Mouse (Mus musculus): ENCODE measurements around the gene Tifa. TPM values are rescaled to one million over a fixed set of nuclear protein-coding genes. Genes with fewer than 3 reads are reported as not detected.

The Tifa gene
- polyA plus RNA-seq, 1 experiment from 2014 or later = 3.9 TPM

DNA sequence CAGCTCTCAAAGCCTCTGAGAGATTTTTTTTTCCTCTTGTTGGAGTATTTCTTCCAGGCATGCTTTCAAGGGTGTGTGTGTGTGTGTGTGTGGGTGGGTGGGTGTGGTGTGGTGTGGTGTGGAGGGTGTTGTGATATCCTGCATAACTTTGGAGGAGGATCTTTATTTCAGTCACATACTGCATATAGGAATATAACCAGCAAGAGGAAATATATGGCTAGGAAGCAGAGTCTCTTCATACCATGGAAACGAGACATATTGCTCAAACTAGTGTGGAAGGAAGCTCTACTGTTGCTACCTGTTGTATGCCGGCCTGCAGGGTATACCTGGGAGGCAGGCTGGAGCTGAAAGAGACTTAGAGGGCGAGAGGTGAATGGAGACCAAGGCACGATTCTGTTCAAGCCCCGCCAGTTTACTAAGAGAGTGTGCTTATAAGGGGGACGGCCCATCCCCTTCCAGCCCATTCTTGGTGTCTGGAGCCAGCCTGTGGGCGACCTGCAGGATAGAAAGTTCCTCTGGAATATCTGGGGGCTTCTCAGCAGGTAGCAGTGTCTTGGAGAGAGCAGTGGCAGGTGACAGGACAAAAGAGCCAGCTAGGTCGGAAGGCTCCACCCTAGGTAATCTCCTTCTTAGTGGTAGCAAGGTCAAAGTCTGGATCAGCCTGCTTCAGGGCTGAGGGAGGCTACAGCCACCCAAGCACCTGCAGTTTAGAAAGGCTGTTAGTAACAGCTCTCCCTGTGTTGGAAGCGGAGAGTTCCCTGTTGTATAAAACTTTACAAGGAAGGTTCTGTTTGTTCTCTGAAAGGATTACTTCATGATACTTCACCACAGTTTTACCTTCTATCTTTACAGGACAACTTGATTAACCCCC is 61.4 kb downstream of the Tifa start:
- no peaks in the 10 kb centered on the region for H3K36me3 ChIP-seq
- peaks cover 6% of the 10 kb centered on the region; the same call in 1 of the 2 replicates for H3K4me1 ChIP-seq
- no peak overlapping the region for H3K4me2 ChIP-seq (replicated peaks)
- no peak overlapping the region for H3K4me3 ChIP-seq
- H3K27me3 ChIP-seq = no peaks in the 10 kb centered on the region
- H3K9me3 ChIP-seq = no peaks in the 10 kb centered on the region
- no peak overlapping the region for H3K9ac ChIP-seq
- H3K27ac ChIP-seq = no peak overlapping the region
- ATAC-seq (ENCODE audit: insufficient number of reproducible peaks, insufficient read depth, low FRiP score, low TSS enrichment) = no peak
- WGBS = 56% methylated on average over 9 of the region's 9 CpGs

- Histone ChIP-seq H3K4me1 (peaks cover 6% of the 10 kb centered on the region; the same call in 1 of the 2 replicates), H3K9me3 (no peaks in the 10 kb centered on the region), H3K4me3 (no peak overlapping the region), H3K27ac (no peak overlapping the region), H3K27me3 (no peaks in the 10 kb centered on the region), H3K36me3 (no peaks in the 10 kb centered on the region), H3K9ac (no peak overlapping the region), H3K4me2 (replicated peaks) (no peak overlapping the region)
- ATAC-seq (ENCODE audit: insufficient number of reproducible peaks, insufficient read depth, low FRiP score, low TSS enrichment) = no peak
- WGBS = 78% methylated on average over 9 of the region's 9 CpGs
These were observed 63.1 kb downstream of the Tifa start for GRCm38 (mm10) chr3:127852722-127853121.

DNA sequence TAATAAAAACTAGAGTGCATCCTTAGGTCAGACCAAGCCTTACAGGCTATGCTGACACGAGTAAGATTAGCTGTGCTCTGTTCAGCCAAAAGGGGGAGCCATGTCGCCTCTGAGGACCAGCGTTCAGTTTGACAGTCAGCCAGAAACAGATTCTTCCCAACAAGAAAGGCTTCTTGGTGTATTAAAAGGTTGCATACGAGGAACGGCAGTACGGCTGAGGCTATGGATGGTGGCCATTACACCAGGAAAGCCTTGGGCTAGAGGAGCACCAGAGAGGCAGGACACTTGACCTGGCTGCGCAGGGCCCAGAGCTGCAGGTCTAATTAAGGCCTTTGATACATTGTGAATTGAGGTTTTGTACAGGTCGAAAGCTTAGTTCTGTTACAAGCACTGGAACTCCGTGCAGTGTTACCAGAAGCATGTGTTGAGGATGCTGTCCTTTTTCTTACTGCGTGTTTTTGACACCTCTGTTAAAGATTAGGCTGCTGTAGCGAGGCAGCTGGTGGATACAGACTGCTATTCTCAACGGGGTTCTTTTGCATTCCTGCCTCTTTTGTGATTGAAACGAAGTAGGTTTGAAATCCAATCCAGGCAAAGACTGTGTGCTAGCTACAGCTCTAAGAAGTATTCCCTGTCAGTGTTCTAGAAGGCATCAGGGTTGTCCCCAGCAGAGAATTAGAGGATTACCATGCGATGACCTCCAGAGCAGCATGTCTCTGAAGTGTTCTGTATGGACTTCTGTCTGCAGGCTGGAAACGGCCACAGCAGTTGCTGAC is 64.0 kb downstream of the Tifa start:
- WGBS = 18% methylated on average over 15 of the region's 15 CpGs
- H3K9ac ChIP-seq = no peak overlapping the region
- 0 out of 2 replicates have a peak overlapping the region, but pooled peaks have one; percentile 12 for H3K4me2 ChIP-seq (replicated peaks)
- no peak overlapping the region for H3K27ac ChIP-seq
- no peak overlapping the region for H3K4me3 ChIP-seq
- ATAC-seq (ENCODE audit: insufficient number of reproducible peaks, insufficient read depth, low FRiP score, low TSS enrichment) = no peak; the same call in 1 of the 2 replicates
- peaks cover 6% of the 10 kb centered on the region; the same call in 1 of the 2 replicates for H3K4me1 ChIP-seq
- H3K36me3 ChIP-seq = no peaks in the 10 kb centered on the region
- H3K27me3 ChIP-seq = no peaks in the 10 kb centered on the region
- no peaks in the 10 kb centered on the region for H3K9me3 ChIP-seq

GRCm38 (mm10) chr3:127861340-127861739 is 71.7 kb downstream of the Tifa start:
- WGBS = 82% methylated on average over 11 of the region's 11 CpGs
- Histone ChIP-seq H3K27ac (no peak overlapping the region), H3K4me3 (no peak overlapping the region), H3K27me3 (no peaks in the 10 kb centered on the region), H3K9me3 (0 out of 2 replicates have a peak, but pooled peaks cover 4% of the 10 kb centered on the region), H3K4me1 (no peaks in the 10 kb centered on the region), H3K9ac (no peak overlapping the region), H3K4me2 (replicated peaks) (no peak overlapping the region), H3K36me3 (no peaks in the 10 kb centered on the region)
- no peak for ATAC-seq (ENCODE audit: insufficient number of reproducible peaks, insufficient read depth, low FRiP score, low TSS enrichment)

- H3K9ac ChIP-seq = no peak overlapping the region
- H3K9me3 ChIP-seq = 0 out of 2 replicates have a peak, but pooled peaks cover 4% of the 10 kb centered on the region
- H3K4me2 ChIP-seq (replicated peaks) = no peak overlapping the region
- H3K4me1 ChIP-seq = no peaks in the 10 kb centered on the region
- no peaks in the 10 kb centered on the region for H3K36me3 ChIP-seq
- WGBS = 71% methylated on average over 4 of the region's 4 CpGs
- no peak overlapping the region for H3K4me3 ChIP-seq
- no peak overlapping the region for H3K27ac ChIP-seq
- no peaks in the 10 kb centered on the region for H3K27me3 ChIP-seq
- no peak for ATAC-seq (ENCODE audit: insufficient number of reproducible peaks, insufficient read depth, low FRiP score, low TSS enrichment)
These were observed 72.9 kb downstream of the Tifa start for GRCm38 (mm10) chr3:127862479-127862878.

GRCm38 (mm10) chr3:127863571-127863970 is 74.0 kb downstream of the Tifa start:
- Histone ChIP-seq H3K36me3 (no peaks in the 10 kb centered on the region), H3K9me3 (0 out of 2 replicates have a peak, but pooled peaks cover 4% of the 10 kb centered on the region), H3K4me1 (no peaks in the 10 kb centered on the region), H3K4me3 (no peak overlapping the region), H3K4me2 (replicated peaks) (no peak overlapping the region), H3K27me3 (no peaks in the 10 kb centered on the region), H3K27ac (no peak overlapping the region), H3K9ac (no peak overlapping the region)
- 77% methylated on average over 3 of the region's 3 CpGs for WGBS
- no peak for ATAC-seq (ENCODE audit: insufficient number of reproducible peaks, insufficient read depth, low FRiP score, low TSS enrichment)

DNA sequence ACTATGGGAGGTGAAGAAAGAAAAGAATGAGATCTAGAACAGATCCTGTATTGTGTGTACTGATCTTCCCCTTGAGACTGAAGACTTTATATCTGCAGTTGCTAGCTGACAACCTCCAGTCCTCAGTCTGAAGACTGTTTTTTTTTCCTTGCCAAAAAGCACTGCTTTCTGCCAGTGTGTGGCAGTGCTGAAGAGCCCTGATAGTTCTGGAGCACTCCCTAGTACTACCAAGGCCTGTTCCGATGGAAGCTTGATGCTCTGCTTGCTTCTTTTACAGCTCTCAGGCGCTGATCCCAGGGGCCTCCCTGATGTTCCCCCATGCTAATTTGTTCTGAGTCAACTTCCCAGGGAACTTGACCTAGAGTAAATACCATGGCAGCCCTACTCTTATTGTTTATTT is 74.6 kb downstream of the Tifa start:
- WGBS = 32% methylated on average over 2 of the region's 2 CpGs
- no peak for ATAC-seq (ENCODE audit: insufficient number of reproducible peaks, insufficient read depth, low FRiP score, low TSS enrichment)
- Histone ChIP-seq H3K36me3 (no peaks in the 10 kb centered on the region), H3K9ac (no peak overlapping the region), H3K4me2 (replicated peaks) (no peak overlapping the region), H3K27me3 (no peaks in the 10 kb centered on the region), H3K9me3 (0 out of 2 replicates have a peak, but pooled peaks cover under 1% of the 10 kb centered on the region), H3K4me3 (no peak overlapping the region), H3K4me1 (no peaks in the 10 kb centered on the region), H3K27ac (no peak overlapping the region)

GRCm38 (mm10) chr3:127868046-127868758 is 78.6 kb downstream of the Tifa start:
- H3K4me2 ChIP-seq (replicated peaks) = no peak overlapping the region
- H3K9me3 ChIP-seq = no peaks in the 10 kb centered on the region
- no peak overlapping the region for H3K9ac ChIP-seq
- 81% methylated on average over 9 of the region's 9 CpGs for WGBS
- H3K27ac ChIP-seq = no peak overlapping the region
- no peak overlapping the region for H3K4me3 ChIP-seq
- H3K27me3 ChIP-seq = no peaks in the 10 kb centered on the region
- no peaks in the 10 kb centered on the region for H3K4me1 ChIP-seq
- H3K36me3 ChIP-seq = no peaks in the 10 kb centered on the region
- no peak for ATAC-seq (ENCODE audit: insufficient number of reproducible peaks, insufficient read depth, low FRiP score, low TSS enrichment)

GRCm38 (mm10) chr3:127868880-127869279 is 79.3 kb downstream of the Tifa start:
- Histone ChIP-seq H3K36me3 (no peaks in the 10 kb centered on the region), H3K9me3 (no peaks in the 10 kb centered on the region), H3K27me3 (no peaks in the 10 kb centered on the region), H3K4me2 (replicated peaks) (no peak overlapping the region), H3K4me1 (no peaks in the 10 kb centered on the region), H3K4me3 (no peak overlapping the region), H3K9ac (no peak overlapping the region), H3K27ac (no peak overlapping the region)
- WGBS = 75% methylated on average over 5 of the region's 5 CpGs
- no peak for ATAC-seq (ENCODE audit: insufficient number of reproducible peaks, insufficient read depth, low FRiP score, low TSS enrichment)

DNA sequence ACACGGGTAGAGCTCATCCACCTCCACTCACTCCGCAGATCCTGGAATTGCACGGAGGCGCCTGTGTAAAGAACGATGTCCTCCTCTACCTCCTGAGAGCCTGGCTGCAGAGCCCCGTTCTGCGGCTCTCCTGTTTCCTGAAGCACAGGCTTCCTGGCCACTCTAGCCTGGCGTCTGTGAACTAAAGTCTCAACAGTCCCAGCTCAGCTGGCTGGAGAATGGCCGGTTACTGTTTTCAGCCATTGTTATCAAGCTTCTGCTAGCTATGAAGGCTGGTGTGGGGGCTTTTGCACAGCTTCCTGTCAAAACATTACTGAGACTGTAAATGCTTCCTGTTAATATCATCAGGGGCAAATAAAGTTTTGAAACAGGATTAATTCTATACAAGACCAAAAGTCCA is 82.0 kb downstream of the Tifa start:
- Histone ChIP-seq H3K9ac (no peak overlapping the region), H3K27me3 (no peaks in the 10 kb centered on the region)

DNA sequence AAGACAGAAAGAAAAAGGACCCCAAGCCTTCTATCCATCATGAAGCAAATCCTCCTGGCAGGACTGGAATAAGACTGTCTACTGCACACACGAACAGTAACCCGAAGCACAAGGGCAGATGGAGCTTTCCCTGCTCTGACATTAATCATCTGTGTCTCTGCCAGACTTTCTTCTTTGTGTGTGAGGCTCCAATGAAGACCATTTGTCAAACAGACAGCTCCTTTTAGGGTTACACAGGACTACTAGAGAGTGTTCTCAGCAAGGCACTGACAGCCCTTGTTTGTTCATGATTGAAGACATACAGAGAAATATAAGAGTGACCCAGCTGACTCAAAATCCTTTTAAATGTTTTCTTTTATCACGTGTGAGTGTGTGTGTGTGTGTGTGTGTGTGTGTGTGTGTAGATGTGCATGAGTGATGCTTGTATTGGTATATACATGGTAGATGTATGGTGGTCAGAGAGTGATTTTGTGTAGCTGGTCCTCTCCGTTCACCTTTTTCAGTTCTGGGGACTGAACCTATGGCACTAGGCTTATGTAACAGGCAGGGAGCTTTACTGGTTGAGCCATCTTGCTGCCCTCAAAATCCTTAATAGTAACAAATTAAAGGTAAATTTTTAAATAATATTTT is 84.8 kb downstream of the Tifa start:
- Histone ChIP-seq H3K4me1 (no peaks in the 10 kb centered on the region), H3K27ac (no peak overlapping the region), H3K9ac (no peak overlapping the region), H3K4me2 (replicated peaks) (no peak overlapping the region), H3K9me3 (no peaks in the 10 kb centered on the region), H3K4me3 (no peak overlapping the region), H3K36me3 (no peaks in the 10 kb centered on the region), H3K27me3 (no peaks in the 10 kb centered on the region)
- ATAC-seq (ENCODE audit: insufficient number of reproducible peaks, insufficient read depth, low FRiP score, low TSS enrichment) = no peak
- 55% methylated on average over 4 of the region's 4 CpGs for WGBS

More for the DNA sequence above, 82.0 kb downstream of the Tifa start:
- Histone ChIP-seq H3K4me2 (replicated peaks) (no peak overlapping the region), H3K4me3 (no peak overlapping the region), H3K27ac (no peak overlapping the region), H3K4me1 (no peaks in the 10 kb centered on the region), H3K36me3 (no peaks in the 10 kb centered on the region), H3K9me3 (no peaks in the 10 kb centered on the region)
- ATAC-seq (ENCODE audit: insufficient number of reproducible peaks, insufficient read depth, low FRiP score, low TSS enrichment) = no peak
- WGBS = 83% methylated on average over 9 of the region's 9 CpGs

Measured in embryonic facial prominence, embryonic 12.5 days (tissue).